ENCODE assay signal across 22 mouse cellular contexts in genomic region chr17:50332012-50332300, GRCm38 (mm10). TPM values are rescaled to one million over a fixed set of nuclear protein-coding genes. Genes with fewer than 3 reads are reported as not detected.
DNase-seq lines count a peak whose midpoint lies in the region; ATAC-seq and TF ChIP-seq lines count a peak whose summit lies in the region.
"Had no signal": no experiment of that assay in that cellular context is flagged by ENCODE, and none has a peak within 500 bp of the region (broad histone marks: within the 10 kb centered on the region; RNA-seq: fewer than 3 reads in every experiment).

No protein-coding gene starts in this region.

- no peak for DNase-seq in heart, adult 2 months
- no peak for DNase-seq in lung, embryonic 14.5 days
- DNase-seq in lung, postnatal 0 days (ENCODE audit: low spot score): no peak
- DNase-seq in liver, postnatal 0 days: no peak
- no peak for DNase-seq in layer of hippocampus, adult 9-11 months
- DNase-seq: adrenal gland, postnatal 25 days; cerebellum, adult 18-20 months; gastrocnemius, postnatal 36 days; right cerebral cortex, postnatal 4 days had no signal

- no peak for TF ChIP-seq POLR2A in heart, adult 2 months (IDR thresholded peaks at IDR 0.05; ENCODE audit: insufficient read depth, low read depth, low read length)

- intact Hi-C loops in heart, adult 2 months (cut with DNase I): loop anchor here (5.0 kb wide), 1 partner anchor 40 kb away; the partner anchor contains the start of gene Dazl

- 0 out of 2 replicates have a peak overlapping the region, but pooled peaks have one; percentile 44 for H3K27ac ChIP-seq in heart, embryonic 12.5 days (ENCODE audit: poor library complexity, severe bottlenecking)
- no peak overlapping the region for H3K27ac ChIP-seq in heart, adult 2 months
- peak overlapping the region; percentile 54; the same call in 1 of the 2 replicates for H3K27ac ChIP-seq in lung, embryonic 14.5 days (ENCODE audit: low read depth)
- no peak overlapping the region for H3K27ac ChIP-seq in lung, postnatal 0 days (ENCODE audit: low read length)
- H3K27ac ChIP-seq in intestine, postnatal 0 days (ENCODE audit: low read depth, low read length): no peak overlapping the region; the same call in 1 of the 2 replicates
- H3K27ac ChIP-seq in liver, postnatal 0 days (ENCODE audit: low read depth): no peak overlapping the region
- no peak overlapping the region for H3K27ac ChIP-seq in hindbrain, embryonic 16.5 days (ENCODE audit: low read depth, low read length)
- H3K27ac ChIP-seq: forebrain, embryonic 15.5 days; hindbrain, embryonic 15.5 days; lung, embryonic 15.5 days; midbrain, embryonic 13.5 days; neural tube, embryonic 12.5 days; stomach, postnatal 0 days had no signal

- H3K4me2 ChIP-seq in heart, embryonic 12.5 days: peak overlapping the region; percentile 33
- no peak overlapping the region for H3K4me2 ChIP-seq in lung, embryonic 14.5 days
- no peak overlapping the region for H3K4me2 ChIP-seq in lung, postnatal 0 days (replicated peaks; ENCODE audit: low read depth, low read length)
- peak overlapping the region; percentile 49 for H3K4me2 ChIP-seq in intestine, postnatal 0 days (replicated peaks; ENCODE audit: low read depth)
- peak overlapping the region; percentile 50 for H3K4me2 ChIP-seq in liver, postnatal 0 days (ENCODE audit: low read depth, low read length)
- H3K4me2 ChIP-seq in hindbrain, embryonic 16.5 days (ENCODE audit: low read length): no peak overlapping the region
- H3K4me2 ChIP-seq: forebrain, embryonic 15.5 days; hindbrain, embryonic 15.5 days; lung, embryonic 15.5 days; midbrain, embryonic 13.5 days; neural tube, embryonic 12.5 days had no signal

- no peaks in the 10 kb centered on the region for H3K79me2 ChIP-seq in heart, adult 2 months (replicated peaks; ENCODE audit: control insufficient read depth, insufficient read depth, low read length)

- no peak overlapping the region for H3K4me3 ChIP-seq in heart, embryonic 12.5 days
- no peak overlapping the region for H3K4me3 ChIP-seq in heart, adult 2 months
- no peak overlapping the region for H3K4me3 ChIP-seq in lung, embryonic 14.5 days (ENCODE audit: low read depth, low read length)
- no peak overlapping the region for H3K4me3 ChIP-seq in lung, postnatal 0 days (ENCODE audit: low read depth, low read length)
- 0 out of 2 replicates have a peak overlapping the region, but pooled peaks have one; percentile 5 for H3K4me3 ChIP-seq in intestine, postnatal 0 days (ENCODE audit: low read depth, low read length)
- no peak overlapping the region for H3K4me3 ChIP-seq in liver, postnatal 0 days (ENCODE audit: low read depth, low read length)
- H3K4me3 ChIP-seq in hindbrain, embryonic 16.5 days (ENCODE audit: low read length): no peak overlapping the region
- H3K4me3 ChIP-seq: embryonic facial prominence, embryonic 10.5 days; forebrain, embryonic 15.5 days; hindbrain, embryonic 15.5 days; lung, embryonic 15.5 days; midbrain, embryonic 13.5 days; neural tube, embryonic 12.5 days had no signal

- H3K9me3 ChIP-seq in heart, embryonic 12.5 days (replicated peaks): no peaks in the 10 kb centered on the region
- H3K9me3 ChIP-seq in lung, embryonic 14.5 days (ENCODE audit: low read depth, low read length): no peaks in the 10 kb centered on the region
- no peaks in the 10 kb centered on the region for H3K9me3 ChIP-seq in lung, postnatal 0 days (ENCODE audit: low read length)
- H3K9me3 ChIP-seq in intestine, postnatal 0 days (ENCODE audit: control insufficient read depth): no peaks in the 10 kb centered on the region
- H3K9me3 ChIP-seq in liver, postnatal 0 days (ENCODE audit: low read length): no peaks in the 10 kb centered on the region
- H3K9me3 ChIP-seq in hindbrain, embryonic 16.5 days (ENCODE audit: control insufficient read depth, low read length): no peaks in the 10 kb centered on the region
- H3K9me3 ChIP-seq: embryonic facial prominence, embryonic 10.5 days; forebrain, embryonic 15.5 days; hindbrain, embryonic 15.5 days; lung, embryonic 15.5 days; midbrain, embryonic 13.5 days; neural tube, embryonic 12.5 days had no signal

- no peaks in the 10 kb centered on the region for H3K36me3 ChIP-seq in heart, embryonic 12.5 days
- H3K36me3 ChIP-seq in heart, adult 2 months (ENCODE audit: control insufficient read depth, insufficient read depth, low read length): no peaks in the 10 kb centered on the region
- no peaks in the 10 kb centered on the region for H3K36me3 ChIP-seq in lung, embryonic 14.5 days (ENCODE audit: insufficient read depth)
- H3K36me3 ChIP-seq in lung, postnatal 0 days (ENCODE audit: insufficient read depth, low read length): no peaks in the 10 kb centered on the region
- H3K36me3 ChIP-seq in intestine, postnatal 0 days (ENCODE audit: control insufficient read depth, insufficient read depth): no peaks in the 10 kb centered on the region
- H3K36me3 ChIP-seq in liver, postnatal 0 days (replicated peaks; ENCODE audit: insufficient read depth, low read length): no peaks in the 10 kb centered on the region
- H3K36me3 ChIP-seq in hindbrain, embryonic 16.5 days (ENCODE audit: control insufficient read depth, insufficient read depth, low read length): no peaks in the 10 kb centered on the region
- H3K36me3 ChIP-seq: embryonic facial prominence, embryonic 10.5 days; forebrain, embryonic 15.5 days; hindbrain, embryonic 15.5 days; lung, embryonic 15.5 days; midbrain, embryonic 13.5 days; neural tube, embryonic 12.5 days had no signal

- no peaks in the 10 kb centered on the region for H3K27me3 ChIP-seq in heart, embryonic 12.5 days (replicated peaks)
- no peaks in the 10 kb centered on the region for H3K27me3 ChIP-seq in heart, adult 2 months (ENCODE audit: control insufficient read depth, insufficient read depth, low read length)
- H3K27me3 ChIP-seq in lung, embryonic 14.5 days (ENCODE audit: insufficient read depth, low read length): no peaks in the 10 kb centered on the region
- H3K27me3 ChIP-seq in lung, postnatal 0 days (replicated peaks; ENCODE audit: insufficient read depth, low read length): no peaks in the 10 kb centered on the region
- H3K27me3 ChIP-seq in intestine, postnatal 0 days (replicated peaks; ENCODE audit: control insufficient read depth, insufficient read depth, low read length): no peaks in the 10 kb centered on the region
- no peaks in the 10 kb centered on the region for H3K27me3 ChIP-seq in liver, postnatal 0 days (ENCODE audit: insufficient read depth, low read length)
- no peaks in the 10 kb centered on the region for H3K27me3 ChIP-seq in hindbrain, embryonic 16.5 days (replicated peaks; ENCODE audit: control insufficient read depth, insufficient read depth, low read length)
- H3K27me3 ChIP-seq: CH12.LX; forebrain, embryonic 15.5 days; hindbrain, embryonic 15.5 days; lung, embryonic 15.5 days; midbrain, embryonic 13.5 days; neural tube, embryonic 12.5 days had no signal

- no peak overlapping the region for H3K9ac ChIP-seq in heart, embryonic 12.5 days
- no peak overlapping the region for H3K9ac ChIP-seq in heart, adult 2 months (ENCODE audit: low read depth, low read length)
- H3K9ac ChIP-seq in lung, embryonic 14.5 days: no peak overlapping the region
- no peak overlapping the region for H3K9ac ChIP-seq in lung, postnatal 0 days (replicated peaks; ENCODE audit: low read depth)
- no peak overlapping the region for H3K9ac ChIP-seq in intestine, postnatal 0 days (ENCODE audit: low read depth, low read length)
- no peak overlapping the region for H3K9ac ChIP-seq in liver, postnatal 0 days (replicated peaks)
- H3K9ac ChIP-seq in hindbrain, embryonic 16.5 days (ENCODE audit: low read depth, low read length): no peak overlapping the region
- H3K9ac ChIP-seq: forebrain, embryonic 15.5 days; hindbrain, embryonic 15.5 days; lung, embryonic 15.5 days; midbrain, embryonic 13.5 days; neural tube, embryonic 12.5 days had no signal

- H3K4me1 ChIP-seq in heart, embryonic 12.5 days (replicated peaks): peaks cover 3% of the 10 kb centered on the region
- no peaks in the 10 kb centered on the region for H3K4me1 ChIP-seq in heart, adult 2 months (ENCODE audit: control insufficient read depth, insufficient read depth, low read length)
- H3K4me1 ChIP-seq in lung, embryonic 14.5 days (ENCODE audit: insufficient read depth): peaks cover 9% of the 10 kb centered on the region; the same call in 1 of the 2 replicates
- no peaks in the 10 kb centered on the region for H3K4me1 ChIP-seq in lung, postnatal 0 days (ENCODE audit: insufficient read depth, low read depth, low read length)
- H3K4me1 ChIP-seq in intestine, postnatal 0 days (replicated peaks; ENCODE audit: control insufficient read depth, insufficient read depth, low read length): peaks cover 4% of the 10 kb centered on the region; the same call in 1 of the 2 replicates
- H3K4me1 ChIP-seq in liver, postnatal 0 days (ENCODE audit: insufficient read depth): 0 out of 2 replicates have a peak, but pooled peaks cover 2% of the 10 kb centered on the region
- H3K4me1 ChIP-seq in hindbrain, embryonic 16.5 days (ENCODE audit: control insufficient read depth, insufficient read depth, low read depth, low read length): no peaks in the 10 kb centered on the region
- H3K4me1 ChIP-seq: forebrain, embryonic 15.5 days; hindbrain, embryonic 15.5 days; midbrain, embryonic 13.5 days; neural tube, embryonic 12.5 days had no signal

- TF ChIP-seq EP300 in heart, adult 2 months (IDR thresholded peaks at IDR 0.05; ENCODE audit: insufficient read depth, low read depth, low read length): no peak
- no peak for TF ChIP-seq EP300 in lung, postnatal 0 days (IDR thresholded peaks at IDR 0.05)
- no peak for TF ChIP-seq EP300 in liver, postnatal 0 days (IDR thresholded peaks at IDR 0.05; ENCODE audit: low read depth)

- 35% methylated on average over 7 of the region's 7 CpGs for WGBS in heart, embryonic 12.5 days
- WGBS in heart, adult 2 months: 33% methylated on average over 7 of the region's 7 CpGs
- WGBS in lung, embryonic 14.5 days: 68% methylated on average over 7 of the region's 7 CpGs
- 56% methylated on average over 7 of the region's 7 CpGs for WGBS in lung, postnatal 0 days
- 36% methylated on average over 7 of the region's 7 CpGs for WGBS in intestine, postnatal 0 days
- WGBS in liver, postnatal 0 days (ENCODE audit: insufficient replicate concordance): 29% methylated on average over 7 of the region's 7 CpGs
- 90% methylated on average over 7 of the region's 7 CpGs for WGBS in hindbrain, embryonic 16.5 days

- TF ChIP-seq CTCF in heart, adult 2 months (IDR thresholded peaks at IDR 0.05): no peak
- TF ChIP-seq CTCF in lung, embryonic 14.5 days (IDR thresholded peaks at IDR 0.05; ENCODE audit: low read depth): no peak
- TF ChIP-seq CTCF in lung, postnatal 0 days (IDR thresholded peaks at IDR 0.05): no peak
- TF ChIP-seq CTCF in intestine, postnatal 0 days (IDR thresholded peaks at IDR 0.05; ENCODE audit: low read depth): no peak
- no peak for TF ChIP-seq CTCF in liver, postnatal 0 days (IDR thresholded peaks at IDR 0.05; ENCODE audit: low read depth)

- ATAC-seq in heart, embryonic 12.5 days (ENCODE audit: insufficient number of reproducible peaks, low FRiP score): no peak
- no peak for ATAC-seq in lung, embryonic 14.5 days (ENCODE audit: insufficient read depth)
- ATAC-seq in lung, postnatal 0 days: no peak
- no peak for ATAC-seq in intestine, postnatal 0 days
- no peak for ATAC-seq in liver, postnatal 0 days
- no peak for ATAC-seq in hindbrain, embryonic 16.5 days
- ATAC-seq: forebrain, embryonic 15.5 days; midbrain, embryonic 13.5 days had no signal

RNA-seq across cellular contexts. Expression of gene Dazl, which starts 38.5 kb away (rescaled TPM):
- 0.33 TPM in 1 of 2 replicates, not detected in the other for polyA plus RNA-seq in heart, embryonic 12.5 days (2016; fragmentation: Nextera tagmentation; extraction: Ambion mirVana)
- under 1 TPM; 0.08 to 0.18 TPM for total RNA-seq in heart, adult 2 months (2021)
- polyA plus RNA-seq in heart, adult 2 months (2012; rRNA removed): 0.06 and 0.23 TPM in 2 replicates
- polyA plus RNA-seq in lung, embryonic 14.5 days (2014; fragmentation: Nextera tagmentation; extraction: Ambion mirVana): 0.30 TPM in 1 of 2 replicates, not detected in the other
- 0.11 TPM in 1 of 2 replicates, not detected in the other for polyA plus RNA-seq in lung, postnatal 0 days (2015; fragmentation: Nextera tagmentation; extraction: Ambion mirVana)
- 0.13 and 0.25 TPM in 2 replicates for polyA plus RNA-seq in intestine, postnatal 0 days (2015; fragmentation: Nextera tagmentation; extraction: Ambion mirVana)
- not detected in 2 replicates for polyA plus RNA-seq in liver, postnatal 0 days (2015; fragmentation: Nextera tagmentation; extraction: Ambion mirVana)
- 0.50 and 0.69 TPM in 2 replicates for polyA plus RNA-seq in hindbrain, embryonic 16.5 days (2015; fragmentation: Nextera tagmentation; extraction: Ambion mirVana)
- total RNA-seq: heart, postnatal 4 days had no signal
- polyA plus RNA-seq: embryonic facial prominence, embryonic 10.5 days; limb, embryonic 11.5 days; neural tube, embryonic 12.5 days had no signal

Comparison
In these comparisons a context has a peak if more than half of its experiments do, and no peak if none do; other contexts are left out.
1. H3K27ac ChIP-seq: peak in heart, embryonic 12.5 days (single experiment) and lung, embryonic 14.5 days (single experiment); none in heart, adult 2 months (single experiment), lung, postnatal 0 days (single experiment), intestine, postnatal 0 days (single experiment), liver, postnatal 0 days (single experiment) and hindbrain, embryonic 16.5 days (single experiment).
2. H3K4me2 ChIP-seq: peak in heart, embryonic 12.5 days (single experiment), intestine, postnatal 0 days (single experiment) and liver, postnatal 0 days (single experiment); none in lung, embryonic 14.5 days (single experiment), lung, postnatal 0 days (single experiment) and hindbrain, embryonic 16.5 days (single experiment).